Mouse (Mus musculus): ENCODE data around the gene Slc17a6.
"Not testable (repeated sequence)": the region's sequence is repeated elsewhere in the genome, so short reads cannot be mapped to it uniquely, and the experiment has no call there.

Slc17a6 gene

DNA sequence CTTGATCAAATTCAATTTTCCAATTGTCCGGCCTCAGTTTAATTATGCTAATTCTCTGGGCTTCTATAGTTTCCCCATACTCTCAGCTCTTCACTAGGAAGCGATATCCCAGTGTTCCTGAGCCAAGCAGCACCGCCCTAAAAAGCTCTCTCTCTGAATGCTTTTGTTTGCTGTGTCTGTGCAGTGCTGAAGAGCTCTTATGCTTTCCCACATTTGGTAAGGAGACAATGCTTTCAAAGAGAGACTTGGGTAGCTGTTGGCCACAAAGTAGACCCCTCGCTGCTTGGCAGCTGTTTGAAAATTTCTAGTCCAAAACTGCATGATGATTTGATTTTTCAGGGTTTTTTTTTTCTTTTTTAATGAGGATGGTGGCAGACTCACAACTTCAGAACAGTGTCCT, 72.6 kb downstream of the Slc17a6 start:
- DNase-seq, result no peak

DNA sequence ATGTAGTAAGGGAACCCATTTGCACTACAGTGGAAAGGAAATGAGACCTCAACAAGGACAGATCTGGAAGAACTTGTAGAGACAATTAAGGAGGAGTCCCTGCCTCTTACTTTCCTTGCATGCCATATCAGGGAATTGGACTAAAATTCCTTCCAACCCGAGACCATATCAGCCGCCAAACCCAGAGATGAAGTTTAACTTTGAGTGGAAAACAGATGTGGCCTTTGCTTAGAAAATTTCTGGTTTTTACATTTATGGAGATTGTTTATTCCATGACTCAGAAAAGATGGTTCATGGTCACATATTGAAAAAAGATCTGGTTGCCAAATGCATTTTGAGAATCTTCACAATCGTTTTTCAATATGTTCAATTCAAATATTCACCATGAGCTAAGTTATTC, 87.7 kb downstream of the Slc17a6 start:
- DNase-seq, result no peak

DNA sequence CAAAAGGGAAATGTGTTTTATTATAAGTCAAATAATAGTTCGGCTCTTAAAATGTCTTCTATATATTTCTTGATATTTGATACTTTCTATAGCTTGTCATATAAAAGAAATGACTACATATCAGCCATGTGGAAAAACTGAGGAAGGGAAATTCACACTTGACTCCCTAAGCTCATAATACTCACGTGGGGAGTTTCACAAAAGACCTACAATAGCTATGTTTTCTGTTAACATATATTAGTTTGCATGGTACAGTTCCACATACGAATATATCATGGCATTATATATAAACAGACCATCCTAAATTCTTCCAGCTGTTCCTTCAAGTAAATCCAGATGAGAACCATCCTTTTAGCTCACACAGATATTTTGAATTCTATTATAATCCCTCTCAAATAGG, 88.5 kb downstream of the Slc17a6 start:
- not testable (repeated sequence) for DNase-seq

DNA sequence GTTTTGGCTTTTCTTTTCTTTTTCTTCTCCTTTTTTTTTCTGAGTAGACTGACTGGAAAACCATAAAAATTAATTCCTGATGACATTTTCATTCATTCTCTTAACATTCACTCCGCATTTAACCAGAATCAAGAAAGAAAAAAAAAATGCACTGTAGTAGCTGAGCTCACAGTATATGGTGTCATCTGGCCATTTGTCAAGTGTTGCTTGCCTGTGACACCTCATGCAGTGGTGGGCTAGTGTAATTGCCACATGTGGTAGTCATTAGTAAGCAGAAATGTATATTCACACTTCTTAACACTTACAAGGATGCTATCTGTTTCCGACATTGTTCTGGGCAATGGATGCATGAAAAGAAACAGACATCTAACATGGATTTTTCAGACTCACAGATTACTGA, 94.0 kb downstream of the Slc17a6 start:
- DNase-seq, result no peak
